Mouse (Mus musculus): ENCODE measurements around the gene Scmh1. TPM values are rescaled to one million over a fixed set of nuclear protein-coding genes. Genes with fewer than 3 reads are reported as not detected.
A peak's percentile ranks its signal among the peaks of the same experiment; 100 is the strongest.
"Not testable (repeated sequence)": the region's sequence is repeated elsewhere in the genome, so short reads cannot be mapped to it uniquely, and the experiment has no call there.

Gene Scmh1
- polyA plus RNA-seq, 1 experiment from 2014 or later: 48.7 TPM

DNA sequence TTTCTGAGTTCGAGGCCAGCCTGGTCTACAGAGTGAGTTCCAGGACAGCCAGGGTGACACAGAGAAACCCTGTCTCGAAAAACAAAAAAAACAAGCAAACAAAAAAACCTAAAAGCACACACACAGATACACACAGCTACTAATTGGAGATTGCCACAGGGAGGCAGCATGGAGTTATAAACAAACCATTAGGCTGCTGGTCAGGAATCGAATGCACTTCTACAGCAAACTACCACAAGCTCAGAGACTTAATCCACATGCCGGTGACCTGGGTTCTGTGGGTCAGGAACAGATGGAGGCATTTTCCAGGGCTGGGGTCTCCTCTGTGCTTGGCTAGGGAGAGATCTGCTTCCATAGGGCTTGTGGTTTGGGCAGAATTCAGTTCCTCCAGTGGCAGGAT is 17.6 kb upstream of the Scmh1 start:
- no peak overlapping the region for H3K4me3 ChIP-seq
- 0 out of 2 replicates have a peak, but pooled peaks cover 2% of the 10 kb centered on the region for H3K4me1 ChIP-seq
- no peak overlapping the region for H3K27ac ChIP-seq
- no peaks in the 10 kb centered on the region for H3K9me3 ChIP-seq
- H3K27me3 ChIP-seq: no peaks in the 10 kb centered on the region
- ATAC-seq (ENCODE audit: insufficient number of reproducible peaks, insufficient read depth, low FRiP score, low TSS enrichment, low read depth): no peak
- H3K36me3 ChIP-seq: no peaks in the 10 kb centered on the region
- no peak overlapping the region for H3K9ac ChIP-seq
- no peak overlapping the region for H3K4me2 ChIP-seq
- WGBS: 45% methylated on average over 4 of the region's 4 CpGs

DNA sequence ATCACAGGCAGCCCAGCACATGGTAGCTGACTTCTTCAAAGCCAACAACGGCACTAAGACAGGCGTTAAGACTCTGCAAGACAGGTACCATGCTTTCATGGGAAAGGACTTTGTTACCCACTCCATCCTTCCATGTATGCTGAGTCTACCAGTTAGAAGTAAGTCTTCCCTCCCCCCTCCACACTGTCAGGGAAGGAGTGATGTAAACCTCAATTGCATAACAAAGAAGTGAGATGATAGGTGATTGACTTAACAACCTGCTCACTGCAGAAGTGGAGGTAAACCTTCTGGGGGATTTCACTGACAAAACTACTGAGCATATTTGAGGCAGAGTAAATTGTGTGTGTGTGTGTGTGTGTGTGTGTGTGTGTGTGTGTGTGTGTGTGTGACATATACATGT is 17.1 kb upstream of the Scmh1 start:
- no peaks in the 10 kb centered on the region for H3K9me3 ChIP-seq
- H3K4me3 ChIP-seq: no peak overlapping the region
- no peak overlapping the region for H3K9ac ChIP-seq
- no peak overlapping the region for H3K4me2 ChIP-seq
- 89% methylated on average over 2 of the region's 2 CpGs for WGBS
- no peak for ATAC-seq (ENCODE audit: insufficient number of reproducible peaks, insufficient read depth, low FRiP score, low TSS enrichment, low read depth)
- no peaks in the 10 kb centered on the region for H3K36me3 ChIP-seq
- H3K27me3 ChIP-seq: no peaks in the 10 kb centered on the region
- H3K27ac ChIP-seq: no peak overlapping the region
- 0 out of 2 replicates have a peak, but pooled peaks cover 2% of the 10 kb centered on the region for H3K4me1 ChIP-seq

DNA sequence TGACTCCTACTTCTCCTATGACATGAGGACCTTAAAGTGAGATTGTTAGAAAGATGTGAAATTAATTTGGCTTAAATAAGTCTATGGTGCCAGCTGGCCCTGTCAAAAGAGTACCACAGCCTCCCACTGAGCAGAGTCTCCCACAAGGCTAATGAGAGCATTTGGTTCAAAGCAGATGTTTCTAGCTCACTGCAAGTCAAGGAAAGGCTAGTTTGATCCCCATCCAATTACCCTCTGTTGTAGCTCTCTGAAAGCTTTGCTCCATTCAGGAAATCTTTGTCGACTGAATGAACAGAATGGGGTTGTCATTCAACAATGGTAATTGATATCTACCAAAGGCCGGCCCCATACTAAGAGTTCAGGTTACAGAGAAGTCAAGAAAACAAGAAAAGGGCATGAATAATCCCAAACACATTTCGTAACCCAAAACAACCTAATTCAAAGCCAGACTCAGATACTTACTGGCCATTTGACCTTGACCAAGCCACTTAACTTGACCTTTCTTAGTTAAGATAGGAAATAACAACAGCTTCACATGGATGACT is 16.0 kb upstream of the Scmh1 start:
- no peak for ATAC-seq (ENCODE audit: insufficient number of reproducible peaks, insufficient read depth, low FRiP score, low TSS enrichment, low read depth)

DNA sequence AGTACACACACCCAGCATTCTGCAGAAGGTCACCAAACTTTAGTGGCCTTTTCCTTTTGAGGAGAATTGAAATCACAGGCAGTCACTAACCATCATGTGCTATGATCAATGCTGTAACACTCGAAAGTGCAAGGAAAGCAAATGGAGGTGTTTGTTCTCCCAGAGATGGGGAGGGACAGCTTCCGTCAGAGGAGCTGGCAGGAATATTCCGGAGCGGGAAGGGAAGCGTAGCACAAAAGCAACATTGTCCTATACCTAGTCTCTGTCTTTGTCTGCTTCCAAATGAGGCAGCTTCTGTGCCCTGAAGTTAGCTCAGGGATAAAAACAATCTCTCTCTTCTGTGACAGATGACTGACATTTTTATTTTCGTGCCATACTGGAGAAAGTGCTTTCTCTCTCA is 15.5 kb upstream of the Scmh1 start:
- ATAC-seq (ENCODE audit: insufficient number of reproducible peaks, insufficient read depth, low FRiP score, low TSS enrichment, low read depth): no peak
- Histone ChIP-seq H3K4me2 (no peak overlapping the region), H3K9me3 (no peaks in the 10 kb centered on the region), H3K4me1 (0 out of 2 replicates have a peak, but pooled peaks cover 2% of the 10 kb centered on the region), H3K27ac (no peak overlapping the region), H3K27me3 (no peaks in the 10 kb centered on the region), H3K4me3 (no peak overlapping the region), H3K36me3 (no peaks in the 10 kb centered on the region), H3K9ac (no peak overlapping the region)
- 30% methylated on average over 6 of the region's 6 CpGs for WGBS

More for the DNA sequence above, 16.0 kb upstream of the Scmh1 start:
- Histone ChIP-seq H3K9me3 (no peaks in the 10 kb centered on the region), H3K4me2 (no peak overlapping the region), H3K36me3 (no peaks in the 10 kb centered on the region), H3K27ac (no peak overlapping the region), H3K27me3 (no peaks in the 10 kb centered on the region), H3K4me1 (0 out of 2 replicates have a peak, but pooled peaks cover 2% of the 10 kb centered on the region), H3K9ac (no peak overlapping the region), H3K4me3 (no peak overlapping the region)
- WGBS: 13% methylated on average over 3 of the region's 3 CpGs

DNA sequence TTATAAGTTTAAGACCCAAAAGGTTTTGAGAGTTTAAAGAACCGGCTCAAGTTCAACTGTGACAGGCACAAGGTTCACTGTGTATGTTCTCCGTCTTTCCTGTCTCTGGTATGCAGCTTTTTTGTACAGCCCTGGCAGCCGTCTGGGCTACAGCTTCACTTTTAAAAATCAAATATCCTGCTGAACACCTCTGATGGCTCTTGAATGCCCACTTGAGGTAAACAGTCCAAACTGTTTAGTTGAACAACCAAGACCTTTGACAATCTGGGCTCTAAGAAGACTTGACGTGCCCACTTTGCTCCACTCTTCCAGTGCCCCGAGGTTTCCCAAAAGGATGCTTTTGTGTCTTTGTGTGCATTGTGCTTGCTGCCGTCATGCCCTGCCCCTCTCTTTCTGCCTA is 13.5 kb upstream of the Scmh1 start:
- Histone ChIP-seq H3K4me1 (0 out of 2 replicates have a peak, but pooled peaks cover 2% of the 10 kb centered on the region), H3K4me3 (no peak overlapping the region), H3K9ac (no peak overlapping the region), H3K27me3 (no peaks in the 10 kb centered on the region), H3K36me3 (no peaks in the 10 kb centered on the region), H3K9me3 (no peaks in the 10 kb centered on the region), H3K27ac (no peak overlapping the region), H3K4me2 (no peak overlapping the region)
- no peak for ATAC-seq (ENCODE audit: insufficient number of reproducible peaks, insufficient read depth, low FRiP score, low TSS enrichment, low read depth)
- WGBS: 77% methylated on average over 6 of the region's 6 CpGs

DNA sequence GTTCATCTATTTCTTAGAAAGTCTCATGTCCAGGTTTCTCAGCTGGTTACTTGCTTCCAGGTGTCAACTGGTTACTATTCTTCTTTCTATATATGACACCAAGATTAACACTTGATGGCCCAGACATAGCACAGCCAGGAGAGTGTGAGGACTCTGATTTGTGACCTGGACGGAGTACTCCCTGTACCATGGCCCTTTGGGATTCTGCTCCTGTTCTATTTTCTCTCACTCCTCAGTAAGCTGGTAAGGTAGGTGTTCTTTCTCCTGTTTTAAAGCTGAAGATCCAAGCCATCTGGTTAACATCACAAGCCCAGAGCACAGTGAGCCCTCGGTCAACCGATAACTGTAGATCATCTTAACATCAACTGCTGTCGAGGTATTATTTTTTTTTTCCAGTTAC is 12.7 kb upstream of the Scmh1 start:
- Histone ChIP-seq H3K36me3 (no peaks in the 10 kb centered on the region), H3K4me2 (no peak overlapping the region), H3K4me3 (no peak overlapping the region), H3K9ac (no peak overlapping the region), H3K27ac (no peak overlapping the region), H3K4me1 (0 out of 2 replicates have a peak, but pooled peaks cover 2% of the 10 kb centered on the region), H3K27me3 (no peaks in the 10 kb centered on the region), H3K9me3 (no peaks in the 10 kb centered on the region)
- ATAC-seq (ENCODE audit: insufficient number of reproducible peaks, insufficient read depth, low FRiP score, low TSS enrichment, low read depth): no peak
- 73% methylated on average over 4 of the region's 4 CpGs for WGBS

DNA sequence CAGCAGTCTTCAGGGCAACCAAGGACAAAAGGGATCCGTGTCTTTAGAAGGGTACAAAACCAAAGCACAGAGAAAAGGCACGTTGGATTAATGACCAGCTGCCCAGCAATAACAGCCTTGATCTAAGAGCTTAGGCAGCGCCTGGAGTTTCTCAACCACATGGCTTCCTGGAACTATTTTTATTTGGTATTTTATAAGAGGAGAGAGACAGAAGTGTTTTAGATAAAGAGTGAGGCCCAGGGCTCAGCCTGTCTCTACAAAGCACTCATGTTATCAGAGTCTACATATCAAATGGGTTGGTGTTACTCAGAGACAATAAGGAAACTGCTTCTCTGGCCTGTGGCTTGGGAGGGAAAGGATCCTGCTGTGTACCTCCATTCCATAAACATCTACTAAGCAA is 12.3 kb upstream of the Scmh1 start:
- WGBS: 57% methylated on average over 3 of the region's 3 CpGs
- no peak overlapping the region for H3K27ac ChIP-seq

DNA sequence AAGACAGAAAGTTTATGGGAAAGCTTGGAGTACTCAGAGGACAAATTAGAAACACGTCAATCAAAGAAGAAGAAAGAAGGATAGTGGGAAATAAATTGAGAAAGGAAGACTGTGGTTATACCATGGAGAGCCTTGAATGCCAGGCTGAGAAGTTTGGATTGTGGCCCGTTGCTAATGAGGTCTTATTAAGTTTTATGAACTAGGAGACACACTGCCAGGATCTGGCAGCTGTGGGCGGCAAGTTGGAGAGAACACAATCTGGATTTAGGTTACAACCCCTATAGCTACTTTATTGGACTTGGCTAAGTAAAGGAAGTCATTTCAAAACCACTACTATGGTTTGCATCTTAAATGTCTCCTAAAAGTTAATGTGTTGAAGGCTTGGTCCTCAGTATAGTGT is 4.8 kb upstream of the Scmh1 start:
- Histone ChIP-seq H3K9ac (no peak overlapping the region), H3K4me2 (no peak overlapping the region), H3K27me3 (no peaks in the 10 kb centered on the region), H3K36me3 (no peaks in the 10 kb centered on the region), H3K4me3 (no peak overlapping the region), H3K27ac (no peak overlapping the region), H3K4me1 (0 out of 2 replicates have a peak, but pooled peaks cover 4% of the 10 kb centered on the region), H3K9me3 (no peaks in the 10 kb centered on the region)
- 78% methylated on average over 3 of the region's 3 CpGs for WGBS
- no peak for ATAC-seq (ENCODE audit: insufficient number of reproducible peaks, insufficient read depth, low FRiP score, low TSS enrichment, low read depth)

More for the DNA sequence above, 12.3 kb upstream of the Scmh1 start:
- no peaks in the 10 kb centered on the region for H3K9me3 ChIP-seq
- no peak for ATAC-seq (ENCODE audit: insufficient number of reproducible peaks, insufficient read depth, low FRiP score, low TSS enrichment, low read depth)
- no peaks in the 10 kb centered on the region for H3K27me3 ChIP-seq
- H3K9ac ChIP-seq: no peak overlapping the region
- no peak overlapping the region for H3K4me3 ChIP-seq
- no peaks in the 10 kb centered on the region for H3K4me1 ChIP-seq
- no peak overlapping the region for H3K4me2 ChIP-seq
- H3K36me3 ChIP-seq: no peaks in the 10 kb centered on the region

DNA sequence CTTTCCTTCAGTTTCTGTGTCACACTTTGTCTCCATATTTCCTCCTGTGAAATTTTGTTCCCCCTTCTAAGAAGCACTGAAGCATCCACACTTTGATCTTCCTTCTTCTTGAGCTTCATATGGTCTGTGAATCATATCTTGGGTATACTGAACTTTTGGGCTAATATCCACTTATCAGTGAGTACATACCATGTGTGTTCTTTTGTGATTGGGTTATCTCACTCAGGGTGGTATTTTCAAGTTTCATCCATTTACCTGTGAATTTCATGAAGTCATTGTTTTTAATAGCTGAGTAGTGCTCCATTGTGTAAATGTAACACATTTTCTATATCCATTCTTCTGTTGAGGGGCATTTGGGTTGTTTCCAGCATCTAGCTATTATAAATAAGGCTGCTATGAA is 3.0 kb upstream of the Scmh1 start:
- H3K4me3 ChIP-seq; H3K9me3 ChIP-seq; ATAC-seq (ENCODE audit: insufficient number of reproducible peaks, insufficient read depth, low FRiP score, low TSS enrichment, low read depth); H3K36me3 ChIP-seq; H3K27ac ChIP-seq; H3K27me3 ChIP-seq; H3K4me1 ChIP-seq; H3K9ac ChIP-seq; H3K4me2 ChIP-seq: not testable (repeated sequence)

DNA sequence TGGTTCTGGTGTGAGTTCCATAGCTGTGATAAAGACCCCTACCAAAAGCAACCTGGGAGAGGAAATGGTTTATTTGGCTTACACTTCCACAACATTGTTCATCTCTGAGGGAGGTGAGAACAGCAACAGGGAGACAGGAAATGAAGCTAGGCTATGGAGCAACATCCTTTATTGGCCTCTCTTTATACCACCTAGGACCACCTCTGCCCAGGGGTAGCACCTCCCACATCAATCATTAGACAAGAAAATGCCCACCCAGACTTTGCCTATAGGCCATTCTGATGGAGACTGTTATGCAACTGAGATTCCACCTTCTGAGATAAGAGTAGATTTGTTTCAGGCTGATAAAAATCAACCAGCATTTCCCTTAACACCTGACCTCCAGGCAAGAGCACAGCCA is 834 bp upstream of the Scmh1 start:
- 0 out of 2 replicates have a peak overlapping the region, but pooled peaks have one; percentile 61 for H3K4me2 ChIP-seq
- no peaks in the 10 kb centered on the region for H3K36me3 ChIP-seq
- no peaks in the 10 kb centered on the region for H3K27me3 ChIP-seq
- peaks cover 13% of the 10 kb centered on the region for H3K4me1 ChIP-seq
- ATAC-seq (ENCODE audit: insufficient number of reproducible peaks, insufficient read depth, low FRiP score, low TSS enrichment, low read depth): no peak
- no peaks in the 10 kb centered on the region for H3K9me3 ChIP-seq
- no peak overlapping the region for H3K27ac ChIP-seq
- no peak overlapping the region for H3K9ac ChIP-seq
- no peak overlapping the region for H3K4me3 ChIP-seq

DNA sequence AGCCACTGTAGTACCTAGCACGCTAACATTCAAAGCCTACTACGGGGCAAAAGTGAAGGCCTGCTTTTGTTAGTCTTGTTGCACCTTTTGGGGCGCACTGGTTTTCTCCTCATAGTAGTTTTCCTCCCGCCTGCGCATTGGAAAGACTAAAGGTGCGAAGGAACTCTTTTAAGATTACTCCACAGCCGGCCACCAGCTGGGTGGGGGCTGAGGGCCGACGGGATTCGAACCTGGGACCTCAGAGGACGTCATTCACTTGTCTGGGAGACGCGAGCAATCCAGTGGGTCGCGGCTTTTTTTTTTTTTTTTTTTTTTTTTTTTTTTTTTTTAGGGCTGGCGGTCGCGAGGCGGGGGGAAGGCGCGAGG is 320 bp upstream of the Scmh1 start:
- ATAC-seq (ENCODE audit: insufficient number of reproducible peaks, insufficient read depth, low FRiP score, low TSS enrichment, low read depth): no peak
- H3K27ac ChIP-seq: no peak overlapping the region
- H3K4me1 ChIP-seq: peaks cover 13% of the 10 kb centered on the region
- H3K27me3 ChIP-seq: no peaks in the 10 kb centered on the region
- H3K9ac ChIP-seq: peak overlapping the region; percentile 98
- peak overlapping the region; percentile 61 for H3K4me2 ChIP-seq
- no peaks in the 10 kb centered on the region for H3K36me3 ChIP-seq
- H3K4me3 ChIP-seq: peak overlapping the region; percentile 97
- H3K9me3 ChIP-seq: no peaks in the 10 kb centered on the region
- 13% methylated on average over 17 of the region's 21 CpGs for WGBS

DNA sequence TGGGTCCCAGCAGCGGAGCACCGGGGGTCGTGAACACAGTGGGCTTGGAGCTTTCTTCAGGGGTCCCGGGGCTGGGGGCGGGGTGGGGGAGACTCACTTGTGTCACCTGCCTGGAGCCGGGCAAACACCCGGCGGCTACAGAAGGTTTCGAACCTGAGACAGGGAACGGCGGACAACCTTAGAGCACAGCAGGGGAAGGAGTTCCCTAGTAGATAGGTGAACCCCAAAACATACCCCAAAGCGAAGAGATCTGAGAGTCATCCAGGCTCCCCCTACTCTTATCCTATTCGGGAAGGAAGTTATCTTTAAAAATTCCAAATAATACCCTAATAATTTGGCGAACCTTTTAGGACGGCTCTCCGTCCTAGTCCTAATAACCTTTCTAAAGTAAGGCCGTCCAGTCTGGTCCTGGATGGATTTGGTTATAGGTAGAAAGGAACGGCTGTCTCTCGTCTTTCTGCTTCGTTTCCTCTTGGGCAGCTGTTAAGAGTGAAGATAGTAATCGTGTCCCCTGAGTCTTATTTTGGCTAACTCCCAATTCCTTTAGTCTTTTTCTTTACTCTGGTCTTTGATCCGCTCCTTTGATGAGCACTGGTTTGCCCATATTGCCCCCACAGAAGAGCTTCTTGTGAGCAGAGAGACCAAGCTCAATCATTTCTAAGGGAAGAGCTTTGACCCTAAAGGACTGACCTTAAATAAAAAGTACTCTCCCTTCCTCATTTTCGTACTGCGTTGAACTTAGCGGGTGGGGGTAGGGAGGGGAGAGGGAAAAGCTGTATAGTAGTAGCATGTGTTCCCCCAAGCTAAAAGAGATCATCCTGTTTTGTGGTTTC is 941 bp downstream of the Scmh1 start:
- Histone ChIP-seq H3K9me3 (no peaks in the 10 kb centered on the region), H3K4me1 (peaks cover 13% of the 10 kb centered on the region), H3K36me3 (no peaks in the 10 kb centered on the region), H3K9ac (peak overlapping the region; percentile 98), H3K4me2 (peak overlapping the region; percentile 61), H3K27ac (peak overlapping the region; percentile 93), H3K27me3 (no peaks in the 10 kb centered on the region), H3K4me3 (peak overlapping the region; percentile 97)
- 1% methylated on average over 25 of the region's 25 CpGs for WGBS
- peak; percentile 62; the same call in 1 of the 2 replicates for ATAC-seq (ENCODE audit: insufficient number of reproducible peaks, insufficient read depth, low FRiP score, low TSS enrichment, low read depth)

Data from embryonic facial prominence, embryonic 13.5 days (tissue).